Mouse (Mus musculus) cerebellum, postnatal 25 days (tissue): ENCODE results near the gene Sgcg.

Source experiments
- DNase-seq, 2 experiments: peaks; one replicate each; pipeline ENCODE4 v3.0.0; 2021; ENCODE audit warnings: mixed read lengths in 2 of 2

Gene Sgcg

GRCm38 (mm10) chr14:61258352-61258751 is at the start of gene Sgcg:
TSS of gene Sgcg (minus strand) at chr14:61258490.
- DNase-seq = no peak

GRCm38 (mm10) chr14:61303969-61304609 is 45.8 kb upstream of the Sgcg start:
- DNase-seq = no peak

GRCm38 (mm10) chr14:61302428-61302827 is 44.1 kb upstream of the Sgcg start:
- DNase-seq = no peak

GRCm38 (mm10) chr14:61301323-61301722 is 43.0 kb upstream of the Sgcg start:
- DNase-seq = no peak

- no peak for DNase-seq
Observed at GRCm38 (mm10) chr14:61299810-61300209, 41.5 kb upstream of the Sgcg start.

GRCm38 (mm10) chr14:61294738-61295079 is 36.4 kb upstream of the Sgcg start:
- peak; percentile 68 to 79 for DNase-seq

- DNase-seq = peak; percentile 77 to 85
Observed at GRCm38 (mm10) chr14:61293884-61294737, 35.8 kb upstream of the Sgcg start.

- peak; percentile 53 to 70 for DNase-seq
Observed at GRCm38 (mm10) chr14:61290664-61291063, 32.4 kb upstream of the Sgcg start.

GRCm38 (mm10) chr14:61288606-61289286 is 30.5 kb upstream of the Sgcg start:
- DNase-seq = no peak

- no peak for DNase-seq
Observed at GRCm38 (mm10) chr14:61278676-61279300, 20.5 kb upstream of the Sgcg start.

GRCm38 (mm10) chr14:61277285-61277684 is 19.0 kb upstream of the Sgcg start:
- DNase-seq = peak; percentile 47 to 68

- DNase-seq = no peak
Observed at GRCm38 (mm10) chr14:61274414-61275198, 16.3 kb upstream of the Sgcg start.

- DNase-seq = peak; percentile 77 to 78
Observed at GRCm38 (mm10) chr14:61267908-61268475, 9.7 kb upstream of the Sgcg start.

- DNase-seq = no peak
Observed at GRCm38 (mm10) chr14:61259084-61259483, 794 bp upstream of the Sgcg start.

- no peak for DNase-seq
Observed at GRCm38 (mm10) chr14:61252596-61253388, 5.5 kb downstream of the Sgcg start.

GRCm38 (mm10) chr14:61246444-61246843 is 11.8 kb downstream of the Sgcg start:
- no peak for DNase-seq

- DNase-seq = no peak
Observed at GRCm38 (mm10) chr14:61242611-61243010, 15.7 kb downstream of the Sgcg start.

GRCm38 (mm10) chr14:61238751-61239150 is 19.5 kb downstream of the Sgcg start:
- DNase-seq = no peak

- DNase-seq = no peak
Observed at GRCm38 (mm10) chr14:61237101-61237654, 21.1 kb downstream of the Sgcg start.

GRCm38 (mm10) chr14:61235846-61236474 is 22.3 kb downstream of the Sgcg start:
- DNase-seq = peak in 1 of 2 experiments; percentile 31
